Mouse (Mus musculus) olfactory bulb, adult 2 months (tissue): ENCODE data around the gene Gucd1.

Experiments used
- CTCF ChIP-seq: fragments of 200-500 bp; IDR thresholded peaks from 2 replicates; pipeline ENCODE4 v1.5.1; 2012; ENCODE audit warnings: low read depth, mild to moderate bottlenecking, low read length, moderate library complexity; ENCODE audit not compliant: insufficient read depth
- POLR2A ChIP-seq: fragments of 200-500 bp; IDR thresholded peaks from 2 replicates; pipeline ENCODE4 v1.6.1; 2012; ENCODE audit warnings: mild to moderate bottlenecking, low read depth, low read length, moderate library complexity; ENCODE audit not compliant: insufficient read depth

GRCm38 (mm10) chr10:75396966-75397365, 120.8 kb downstream of the Gucd1 start:
- TF ChIP-seq CTCF (no peak), POLR2A (no peak)
